Mouse (Mus musculus) right cerebral cortex, postnatal 4 days (tissue): Measurements from ENCODE around the gene Gm9495.
A peak's percentile ranks its signal among the peaks of the same experiment; 100 is the strongest.
"Not testable (repeated sequence)": the region's sequence is repeated elsewhere in the genome, so short reads cannot be mapped to it uniquely, and the experiment has no call there.

Experiments used
- DNase-seq: peaks from one replicate; pipeline ENCODE4 v3.0.0-alpha.2; 2022

Gm9495 gene

GRCm38 (mm10) chr8:69453465-69453864 is at the start of gene Gm9495:
TSS of gene Gm9495 (minus strand) at chr8:69453565.
- not testable (repeated sequence) for DNase-seq

GRCm38 (mm10) chr8:69474946-69475345 is 21.6 kb upstream of the Gm9495 start:
- DNase-seq = not testable (repeated sequence)

- not testable (repeated sequence) for DNase-seq
Observed at GRCm38 (mm10) chr8:69420018-69420417, 33.3 kb downstream of the Gm9495 start.

- no peak for DNase-seq
Observed at GRCm38 (mm10) chr8:69414326-69414725, 39.0 kb downstream of the Gm9495 start.

- DNase-seq = no peak
Observed at GRCm38 (mm10) chr8:69404768-69405167, 48.6 kb downstream of the Gm9495 start.

GRCm38 (mm10) chr8:69399956-69400443 is 53.4 kb downstream of the Gm9495 start:
- DNase-seq = no peak

- peak; percentile 47 for DNase-seq
Observed at GRCm38 (mm10) chr8:69399181-69399955, 54.0 kb downstream of the Gm9495 start.

GRCm38 (mm10) chr8:69396196-69396595 is 57.2 kb downstream of the Gm9495 start:
- DNase-seq = no peak

GRCm38 (mm10) chr8:69395050-69395789 is 58.1 kb downstream of the Gm9495 start:
- DNase-seq = peak; percentile 82

- DNase-seq = no peak
Observed at GRCm38 (mm10) chr8:69384361-69384760, 69.0 kb downstream of the Gm9495 start.
